In genomic region chr12:117035243-117035642, GRCm38 (mm10) we compare ENCODE assay signal across 8 mouse cellular contexts.
DNase-seq lines count a peak whose midpoint lies in the region; ATAC-seq and TF ChIP-seq lines count a peak whose summit lies in the region.

No protein-coding gene starts in this region.

- ATAC-seq in heart, embryonic 12.5 days (ENCODE audit: insufficient number of reproducible peaks, low FRiP score): peak; percentile 22; the same call in 1 of the 2 replicates
- ATAC-seq in heart, embryonic 11.5 days (replicated peaks; ENCODE audit: insufficient number of reproducible peaks, low FRiP score, low TSS enrichment): no peak
- ATAC-seq in kidney, embryonic 15.5 days (replicated peaks; ENCODE audit: low FRiP score): peak; percentile 73; the same call in 1 of the 2 replicates
- ATAC-seq in limb, embryonic 11.5 days (ENCODE audit: insufficient number of reproducible peaks, low FRiP score, low TSS enrichment, low read depth): no peak
- ATAC-seq in midbrain, postnatal 0 days (ENCODE audit: low FRiP score): peak; percentile 68; the same call in 1 of the 2 replicates

- TF ChIP-seq CTCF in midbrain, postnatal 0 days (IDR thresholded peaks at IDR 0.05): peak; percentile 89

- 0 out of 2 replicates have a peak, but pooled peaks cover under 1% of the 10 kb centered on the region for H3K9me3 ChIP-seq in heart, embryonic 12.5 days (replicated peaks)
- no peaks in the 10 kb centered on the region for H3K9me3 ChIP-seq in heart, embryonic 11.5 days (replicated peaks; ENCODE audit: control insufficient read depth, low read length)
- H3K9me3 ChIP-seq in kidney, embryonic 15.5 days (replicated peaks): no peaks in the 10 kb centered on the region
- no peaks in the 10 kb centered on the region for H3K9me3 ChIP-seq in limb, embryonic 11.5 days (ENCODE audit: control insufficient read depth, low read length)
- H3K9me3 ChIP-seq in midbrain, postnatal 0 days (ENCODE audit: low read length): no peaks in the 10 kb centered on the region

- intact Hi-C loops in gastrocnemius, postnatal 14 days (cut with DNase I; ENCODE audit: low total_unique reads): loop anchor here (10.0 kb wide), 1 partner anchor 320 kb away; no protein-coding TSS in a partner anchor

- H3K4me1 ChIP-seq in heart, embryonic 12.5 days (replicated peaks): no peaks in the 10 kb centered on the region
- no peaks in the 10 kb centered on the region for H3K4me1 ChIP-seq in heart, embryonic 11.5 days (ENCODE audit: control insufficient read depth, insufficient read depth, low read length)
- no peaks in the 10 kb centered on the region for H3K4me1 ChIP-seq in kidney, embryonic 15.5 days
- no peaks in the 10 kb centered on the region for H3K4me1 ChIP-seq in limb, embryonic 11.5 days (ENCODE audit: control insufficient read depth, insufficient read depth, low read length)
- no peaks in the 10 kb centered on the region for H3K4me1 ChIP-seq in midbrain, postnatal 0 days (ENCODE audit: insufficient read depth, low read length)

- no peaks in the 10 kb centered on the region for H3K36me3 ChIP-seq in heart, embryonic 12.5 days
- H3K36me3 ChIP-seq in heart, embryonic 11.5 days (ENCODE audit: control insufficient read depth, insufficient read depth, low read length): no peaks in the 10 kb centered on the region
- no peaks in the 10 kb centered on the region for H3K36me3 ChIP-seq in kidney, embryonic 15.5 days
- no peaks in the 10 kb centered on the region for H3K36me3 ChIP-seq in limb, embryonic 11.5 days (ENCODE audit: control insufficient read depth, insufficient read depth, low read length)
- H3K36me3 ChIP-seq in midbrain, postnatal 0 days (ENCODE audit: insufficient read depth, low read length): no peaks in the 10 kb centered on the region

- H3K27me3 ChIP-seq in heart, embryonic 12.5 days (replicated peaks): no peaks in the 10 kb centered on the region
- no peaks in the 10 kb centered on the region for H3K27me3 ChIP-seq in heart, embryonic 11.5 days (ENCODE audit: control insufficient read depth, insufficient read depth, low read length)
- no peaks in the 10 kb centered on the region for H3K27me3 ChIP-seq in kidney, embryonic 15.5 days
- H3K27me3 ChIP-seq in limb, embryonic 11.5 days (ENCODE audit: control insufficient read depth, insufficient read depth, low read length): no peaks in the 10 kb centered on the region
- H3K27me3 ChIP-seq in midbrain, postnatal 0 days (ENCODE audit: insufficient read depth, low read length): no peaks in the 10 kb centered on the region

- H3K9ac ChIP-seq in heart, embryonic 12.5 days: no peak overlapping the region
- H3K9ac ChIP-seq in heart, embryonic 11.5 days (ENCODE audit: low read depth, low read length): no peak overlapping the region
- no peak overlapping the region for H3K9ac ChIP-seq in kidney, embryonic 15.5 days
- H3K9ac ChIP-seq in limb, embryonic 11.5 days (ENCODE audit: low read length): no peak overlapping the region
- no peak overlapping the region for H3K9ac ChIP-seq in midbrain, postnatal 0 days (replicated peaks; ENCODE audit: low read length, poor library complexity, severe bottlenecking)

- H3K4me2 ChIP-seq in heart, embryonic 12.5 days: no peak overlapping the region
- H3K4me2 ChIP-seq in heart, embryonic 11.5 days: no peak overlapping the region
- no peak overlapping the region for H3K4me2 ChIP-seq in kidney, embryonic 15.5 days
- no peak overlapping the region for H3K4me2 ChIP-seq in limb, embryonic 11.5 days (ENCODE audit: low read depth, severe bottlenecking)
- H3K4me2 ChIP-seq in midbrain, postnatal 0 days (ENCODE audit: low read depth, low read length, poor library complexity, severe bottlenecking): no peak overlapping the region

- peak; percentile 61 to 75 for DNase-seq in cerebellum, postnatal 25 days
- peak; percentile 17 for DNase-seq in gastrocnemius, postnatal 14 days
- DNase-seq in limb, embryonic 11.5 days (ENCODE audit: low spot score): peak; percentile 68
- DNase-seq in midbrain, postnatal 0 days (ENCODE audit: low spot score): peak; percentile 79
- peak; percentile 72 for DNase-seq in testis, postnatal 10 days (ENCODE audit: low spot score)

- H3K27ac ChIP-seq in heart, embryonic 12.5 days (ENCODE audit: poor library complexity, severe bottlenecking): no peak overlapping the region
- H3K27ac ChIP-seq in heart, embryonic 11.5 days (ENCODE audit: low read depth, low read length): no peak overlapping the region
- no peak overlapping the region for H3K27ac ChIP-seq in kidney, embryonic 15.5 days
- no peak overlapping the region for H3K27ac ChIP-seq in limb, embryonic 11.5 days (replicated peaks; ENCODE audit: low read depth, low read length)
- H3K27ac ChIP-seq in midbrain, postnatal 0 days (ENCODE audit: low read depth, low read length): no peak overlapping the region

- WGBS in heart, embryonic 12.5 days: 0% methylated on average over 2 of the region's 2 CpGs
- 4% methylated on average over 2 of the region's 2 CpGs for WGBS in heart, embryonic 11.5 days (ENCODE audit: insufficient replicate concordance)
- 9% methylated on average over 2 of the region's 2 CpGs for WGBS in kidney, embryonic 15.5 days
- WGBS in limb, embryonic 11.5 days: 6% methylated on average over 2 of the region's 2 CpGs
- 3% methylated on average over 2 of the region's 2 CpGs for WGBS in midbrain, postnatal 0 days

- no peak overlapping the region for H3K4me3 ChIP-seq in heart, embryonic 12.5 days
- H3K4me3 ChIP-seq in heart, embryonic 11.5 days (ENCODE audit: low read depth, low read length): no peak overlapping the region
- H3K4me3 ChIP-seq in kidney, embryonic 15.5 days (replicated peaks): no peak overlapping the region
- no peak overlapping the region for H3K4me3 ChIP-seq in limb, embryonic 11.5 days (ENCODE audit: low read depth, low read length)
- H3K4me3 ChIP-seq in midbrain, postnatal 0 days (ENCODE audit: low read depth, low read length): no peak overlapping the region

Comparison
In these comparisons a context has a peak if more than half of its experiments do, and no peak if none do; other contexts are left out.
1. ATAC-seq: peak in heart, embryonic 12.5 days (single experiment), kidney, embryonic 15.5 days (single experiment) and midbrain, postnatal 0 days (single experiment); none in heart, embryonic 11.5 days (single experiment) and limb, embryonic 11.5 days (single experiment).
2. DNase-seq: peak in every context shown above with its lines; median percentile 79 in midbrain, postnatal 0 days; 72 in testis, postnatal 10 days; 68 in cerebellum, postnatal 25 days; 68 in limb, embryonic 11.5 days; 17 in gastrocnemius, postnatal 14 days.